Mouse (Mus musculus) liver, embryonic 16.5 days (tissue): ENCODE measurements at regions not wholly inside any gene's neighbourhood (a gene's known extent, or its start where the extent isn't known, plus 50 kb on each side); places are given as distances from the start of the nearest gene placed in this dataset.

Experiments
- ATAC-seq: fragments of 200-750 bp; cut with Nextera tagmentation; 2 replicates; pipeline ENCODE4 v1.8.0; 2017; ENCODE audit warnings: low read depth, mild to moderate bottlenecking, moderate number of reproducible peaks, moderate library complexity
- H3K27ac ChIP-seq: fragments of 300-500 bp; sonication (generic); 2 replicates; pipeline ENCODE4 v1.5.1; 2014; ENCODE audit warnings: mild to moderate bottlenecking, low read length
- H3K27me3 ChIP-seq: fragments of 300-500 bp; sonication (generic); 2 replicates; pipeline ENCODE4 v1.6.1; 2014; ENCODE audit warnings: low read depth, low read length, mixed read lengths; ENCODE audit not compliant: control insufficient read depth, insufficient read depth
- H3K36me3 ChIP-seq: fragments of 300-500 bp; sonication (generic); 2 replicates; pipeline ENCODE4 v1.6.1; 2014; ENCODE audit warnings: mild to moderate bottlenecking; ENCODE audit not compliant: control insufficient read depth, insufficient read depth
- H3K4me1 ChIP-seq: fragments of 300-500 bp; sonication (generic); 2 replicates; pipeline ENCODE4 v1.6.1; 2014; ENCODE audit warnings: low read depth, low read length, mixed read lengths; ENCODE audit not compliant: control insufficient read depth
- H3K4me2 ChIP-seq: fragments of 300-500 bp; sonication (generic); 2 replicates; pipeline ENCODE4 v1.6.1; 2014; ENCODE audit warnings: low read depth, low read length, mixed read lengths
- H3K4me3 ChIP-seq: fragments of 300-500 bp; sonication (generic); 2 replicates; pipeline ENCODE4 v1.5.1; 2014; ENCODE audit warnings: low read depth, mild to moderate bottlenecking, low read length
- H3K9ac ChIP-seq: fragments of 300-500 bp; sonication (generic); 2 replicates; pipeline ENCODE4 v1.6.1; 2014; ENCODE audit warnings: low read depth, low read length
- H3K9me3 ChIP-seq: fragments of 300-500 bp; sonication (generic); replicated peaks from 2 replicates; pipeline ENCODE4 v1.6.1; 2016; ENCODE audit warnings: low read length; ENCODE audit not compliant: control insufficient read depth
- WGBS: fragments of 180-500 bp; shearing (Covaris S2); extraction: QIAGEN DNeasy Blood & Tissue Kit; methylation state at CpG from one replicate; pipeline ENCODE4 v1.1.7; 2014; ENCODE audit not compliant: insufficient replicate concordance; 5-methylcytosine and 5-hydroxymethylcytosine counted together

DNA sequence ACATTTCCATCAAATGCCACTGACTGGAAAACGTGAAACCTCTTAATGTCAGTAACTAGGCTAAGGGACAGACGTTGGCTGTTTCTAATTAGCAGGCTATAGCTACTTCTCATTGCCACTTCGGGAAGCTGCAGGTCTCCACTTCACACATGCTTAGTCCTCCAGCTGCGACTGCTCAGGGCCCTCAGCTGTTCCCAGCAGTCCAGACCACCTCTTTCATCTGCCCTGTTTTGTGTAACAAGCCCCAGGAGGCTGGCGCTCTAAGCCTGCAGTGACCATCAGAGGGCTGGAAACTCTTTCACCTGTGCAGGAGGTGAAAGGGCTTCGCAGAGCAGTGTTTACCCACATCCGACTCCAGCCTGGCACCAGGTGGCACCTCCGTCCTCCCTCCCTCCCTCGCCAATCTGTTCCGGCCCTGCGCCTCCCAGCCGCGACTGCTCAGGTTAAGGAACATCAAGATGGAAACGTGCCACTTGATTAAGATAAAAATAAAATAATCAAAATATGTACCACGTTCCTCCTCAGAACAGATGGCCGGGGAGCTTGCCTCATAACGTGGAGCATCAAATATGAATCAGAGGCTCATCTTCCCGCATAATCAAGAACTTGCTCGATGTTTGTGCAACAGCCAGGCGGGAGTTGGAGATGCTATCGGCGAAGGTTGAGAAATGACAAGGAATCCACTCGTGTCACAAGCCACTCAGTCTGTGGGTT is 72.6 kb upstream of the Plet1 start:
- no peaks in the 10 kb centered on the region for H3K27me3 ChIP-seq
- H3K4me3 ChIP-seq = no peak overlapping the region
- H3K9me3 ChIP-seq = no peaks in the 10 kb centered on the region
- no peaks in the 10 kb centered on the region for H3K4me1 ChIP-seq
- 76% methylated on average over 23 of the region's 23 CpGs for WGBS
- no peaks in the 10 kb centered on the region for H3K36me3 ChIP-seq
- no peak overlapping the region for H3K27ac ChIP-seq
- H3K9ac ChIP-seq = no peak overlapping the region
- H3K4me2 ChIP-seq = no peak overlapping the region
- no peak for ATAC-seq

DNA sequence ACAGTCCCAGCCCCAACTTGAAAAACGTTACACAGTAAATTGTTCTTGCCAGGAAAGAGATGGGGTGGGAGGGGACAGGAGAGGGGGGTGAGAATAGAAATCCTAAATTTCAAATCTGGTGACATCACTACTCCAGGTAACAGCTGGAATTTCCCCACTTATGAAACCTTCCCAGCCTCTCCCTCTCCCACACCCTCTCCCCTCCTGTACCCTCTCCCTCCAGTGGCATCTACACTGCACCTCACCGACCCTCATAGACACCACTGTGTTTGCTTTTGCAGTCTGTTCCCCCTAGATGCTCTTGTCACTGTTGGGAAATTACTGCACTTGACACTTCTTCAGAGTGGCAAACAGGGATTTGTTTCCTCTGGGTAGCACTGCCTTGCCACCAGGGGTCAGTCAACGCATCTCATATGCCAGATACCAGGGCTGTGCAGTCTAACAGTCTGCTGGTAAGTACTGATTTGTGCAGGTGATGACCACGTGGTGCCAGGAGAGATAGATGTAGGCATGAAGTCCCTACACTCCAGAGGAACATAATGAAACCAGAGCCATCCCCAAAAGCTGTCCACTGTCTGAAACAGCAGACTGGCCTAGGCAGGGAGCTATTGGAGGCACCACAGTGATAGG is 68.3 kb upstream of the Plet1 start:
- H3K36me3 ChIP-seq = no peaks in the 10 kb centered on the region
- WGBS = 25% methylated on average over 4 of the region's 4 CpGs
- H3K4me1 ChIP-seq = no peaks in the 10 kb centered on the region
- H3K9me3 ChIP-seq = no peaks in the 10 kb centered on the region
- ATAC-seq = no peak
- no peaks in the 10 kb centered on the region for H3K27me3 ChIP-seq
- no peak overlapping the region for H3K9ac ChIP-seq
- no peak overlapping the region for H3K4me3 ChIP-seq
- H3K27ac ChIP-seq = no peak overlapping the region
- no peak overlapping the region for H3K4me2 ChIP-seq

DNA sequence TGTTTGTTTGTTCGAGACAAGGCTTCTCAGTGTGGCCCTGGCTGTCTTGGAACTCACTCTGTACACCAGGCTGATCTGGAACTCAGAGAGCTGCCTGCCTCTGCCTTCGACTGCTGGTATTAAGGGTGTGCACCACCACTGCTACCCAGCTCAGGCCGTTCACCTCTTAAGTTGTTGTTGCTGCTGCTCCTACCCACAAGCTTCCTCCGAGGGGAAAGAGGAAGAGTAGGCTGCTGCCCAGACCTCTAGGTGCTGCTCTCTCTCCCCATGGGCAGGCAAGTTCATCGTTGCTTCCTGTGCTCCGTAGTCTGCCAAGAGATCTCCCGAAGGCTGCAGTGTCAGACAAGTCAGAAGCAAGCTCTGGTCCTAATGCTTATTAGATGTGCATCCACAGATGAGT is 64.2 kb upstream of the Plet1 start:
- H3K27ac ChIP-seq = no peak overlapping the region
- no peak for ATAC-seq
- no peak overlapping the region for H3K4me2 ChIP-seq
- no peaks in the 10 kb centered on the region for H3K36me3 ChIP-seq
- no peaks in the 10 kb centered on the region for H3K9me3 ChIP-seq
- no peak overlapping the region for H3K9ac ChIP-seq
- H3K27me3 ChIP-seq = no peaks in the 10 kb centered on the region
- H3K4me3 ChIP-seq = no peak overlapping the region
- no peaks in the 10 kb centered on the region for H3K4me1 ChIP-seq
- WGBS = 18% methylated on average over 7 of the region's 7 CpGs

GRCm38 (mm10) chr9:50433525-50433924 is 60.8 kb upstream of the Plet1 start:
- ATAC-seq = no peak
- no peaks in the 10 kb centered on the region for H3K4me1 ChIP-seq
- WGBS = 62% methylated on average over 4 of the region's 4 CpGs

DNA sequence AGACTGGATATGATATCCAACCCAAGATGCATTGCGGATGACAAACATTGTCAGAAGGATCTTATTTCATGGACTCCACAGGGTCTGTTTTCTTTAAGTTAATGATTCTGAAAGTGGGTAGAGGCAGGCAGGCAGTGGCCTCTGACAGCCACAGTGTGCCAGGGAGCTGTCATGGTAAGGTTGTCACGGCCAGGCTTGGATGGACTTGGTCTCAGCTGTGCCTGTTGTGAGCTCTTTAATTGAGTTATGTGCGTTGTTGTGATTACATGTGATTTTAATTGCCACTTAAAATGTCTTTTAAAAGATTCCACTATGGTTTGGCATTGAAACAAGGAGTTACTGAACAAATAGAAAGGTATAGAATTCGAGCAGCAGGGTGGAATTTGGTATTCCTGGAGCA is 60.3 kb upstream of the Plet1 start:
- H3K27ac ChIP-seq = no peak overlapping the region
- ATAC-seq = no peak
- no peaks in the 10 kb centered on the region for H3K4me1 ChIP-seq
- no peak overlapping the region for H3K4me2 ChIP-seq
- no peaks in the 10 kb centered on the region for H3K36me3 ChIP-seq
- H3K27me3 ChIP-seq = no peaks in the 10 kb centered on the region
- H3K4me3 ChIP-seq = no peak overlapping the region
- H3K9ac ChIP-seq = no peak overlapping the region
- no peaks in the 10 kb centered on the region for H3K9me3 ChIP-seq
- WGBS = 57% methylated on average over 4 of the region's 4 CpGs

More at GRCm38 (mm10) chr9:50433525-50433924, 60.8 kb upstream of the Plet1 start:
- H3K27me3 ChIP-seq = no peaks in the 10 kb centered on the region
- H3K4me2 ChIP-seq = no peak overlapping the region
- H3K27ac ChIP-seq = no peak overlapping the region
- H3K9ac ChIP-seq = no peak overlapping the region
- H3K9me3 ChIP-seq = no peaks in the 10 kb centered on the region
- no peak overlapping the region for H3K4me3 ChIP-seq
- no peaks in the 10 kb centered on the region for H3K36me3 ChIP-seq

GRCm38 (mm10) chr9:50437830-50438722 is 56.2 kb upstream of the Plet1 start:
- Histone ChIP-seq H3K27ac (no peak overlapping the region), H3K9ac (no peak overlapping the region), H3K4me2 (peak overlapping the region; percentile 33; the same call in 1 of the 2 replicates), H3K36me3 (no peaks in the 10 kb centered on the region), H3K4me1 (no peaks in the 10 kb centered on the region), H3K4me3 (0 out of 2 replicates have a peak overlapping the region, but pooled peaks have one; percentile 8), H3K27me3 (no peaks in the 10 kb centered on the region), H3K9me3 (no peaks in the 10 kb centered on the region)
- 14% methylated on average over 17 of the region's 17 CpGs for WGBS
- no peak for ATAC-seq

GRCm38 (mm10) chr9:50438738-50439137 is 55.6 kb upstream of the Plet1 start:
- ATAC-seq = no peak
- H3K36me3 ChIP-seq = no peaks in the 10 kb centered on the region
- no peak overlapping the region for H3K4me3 ChIP-seq
- WGBS = 46% methylated on average over 7 of the region's 7 CpGs
- H3K4me2 ChIP-seq = no peak overlapping the region
- no peak overlapping the region for H3K27ac ChIP-seq
- H3K9ac ChIP-seq = no peak overlapping the region
- no peaks in the 10 kb centered on the region for H3K9me3 ChIP-seq
- no peaks in the 10 kb centered on the region for H3K4me1 ChIP-seq
- no peaks in the 10 kb centered on the region for H3K27me3 ChIP-seq

- H3K36me3 ChIP-seq = no peaks in the 10 kb centered on the region
- H3K9me3 ChIP-seq = no peaks in the 10 kb centered on the region
- ATAC-seq = no peak
- H3K4me3 ChIP-seq = no peak overlapping the region
- H3K9ac ChIP-seq = no peak overlapping the region
- WGBS = 55% methylated on average over 3 of the region's 3 CpGs
- no peaks in the 10 kb centered on the region for H3K27me3 ChIP-seq
- H3K4me2 ChIP-seq = no peak overlapping the region
- no peak overlapping the region for H3K27ac ChIP-seq
- no peaks in the 10 kb centered on the region for H3K4me1 ChIP-seq
These were observed 54.1 kb upstream of the Plet1 start for GRCm38 (mm10) chr9:50440222-50440621.

- Histone ChIP-seq H3K4me3 (no peak overlapping the region), H3K9me3 (no peaks in the 10 kb centered on the region), H3K27me3 (no peaks in the 10 kb centered on the region), H3K4me1 (no peaks in the 10 kb centered on the region), H3K4me2 (no peak overlapping the region), H3K27ac (no peak overlapping the region), H3K9ac (no peak overlapping the region), H3K36me3 (no peaks in the 10 kb centered on the region)
- ATAC-seq = no peak
- WGBS = 71% methylated on average over 2 of the region's 2 CpGs
These were observed 53.6 kb upstream of the Plet1 start for GRCm38 (mm10) chr9:50440689-50441088.
